Mouse (Mus musculus): Measurements from ENCODE around the gene H3f3b. TPM values are rescaled to one million over a fixed set of nuclear protein-coding genes. Genes with fewer than 3 reads are reported as not detected.

Gene H3f3b
- polyA plus RNA-seq, 1 experiment from 2014 or later = 684 TPM

GRCm38 (mm10) chr11:116009661-116010060 is 18.1 kb downstream of the H3f3b start:
- Histone ChIP-seq H3K9me3 (ENCODE audit: control insufficient read depth, low read length) (no peaks in the 10 kb centered on the region), H3K27me3 (ENCODE audit: control insufficient read depth, insufficient read depth, low read length) (no peaks in the 10 kb centered on the region), H3K9ac (ENCODE audit: low read length) (no peak overlapping the region), H3K4me3 (ENCODE audit: control insufficient read depth in 1 of 2, insufficient read depth in 1 of 2, low read depth in 1 of 2, low read length in 2 of 2) (no peak overlapping the region), H3K4me2 (ENCODE audit: low read length) (no peak overlapping the region), H3K4me1 (ENCODE audit: control insufficient read depth in 2 of 2, insufficient read depth in 2 of 2, low read length in 2 of 2) (peaks cover 17 to 20% of the 10 kb centered on the region in 2 experiments), H3K27ac (replicated peaks in 1 of 2; ENCODE audit: control insufficient read depth in 1 of 2, insufficient read depth in 1 of 2, low read depth in 2 of 2, low read length in 2 of 2) (no peak overlapping the region), H3K36me3 (ENCODE audit: control insufficient read depth, insufficient read depth, low read length) (peaks cover 42% of the 10 kb centered on the region)
- ATAC-seq (ENCODE audit: insufficient number of reproducible peaks, insufficient read depth, low FRiP score, low read depth) = no peak
- WGBS = 93% methylated on average over 11 of the region's 11 CpGs

- Histone ChIP-seq H3K4me1 (ENCODE audit: control insufficient read depth in 2 of 2, insufficient read depth in 2 of 2, low read length in 2 of 2) (peaks cover 19 to 24% of the 10 kb centered on the region in 2 experiments), H3K9me3 (ENCODE audit: control insufficient read depth, low read length) (no peaks in the 10 kb centered on the region)
- ATAC-seq (ENCODE audit: insufficient number of reproducible peaks, insufficient read depth, low FRiP score, low read depth) = no peak
Measured at GRCm38 (mm10) chr11:116008832-116009375, 18.9 kb downstream of the H3f3b start.

GRCm38 (mm10) chr11:116008411-116008810 is 19.4 kb downstream of the H3f3b start:
- H3K27ac ChIP-seq (replicated peaks in 1 of 2; ENCODE audit: control insufficient read depth in 1 of 2, insufficient read depth in 1 of 2, low read depth in 2 of 2, low read length in 2 of 2) = no peak overlapping the region
- H3K4me3 ChIP-seq (ENCODE audit: control insufficient read depth in 1 of 2, insufficient read depth in 1 of 2, low read depth in 1 of 2, low read length in 2 of 2) = no peak overlapping the region
- peaks cover 42% of the 10 kb centered on the region for H3K36me3 ChIP-seq (ENCODE audit: control insufficient read depth, insufficient read depth, low read length)
- no peak for ATAC-seq (ENCODE audit: insufficient number of reproducible peaks, insufficient read depth, low FRiP score, low read depth)
- no peak overlapping the region for H3K9ac ChIP-seq (ENCODE audit: low read length)
- H3K27me3 ChIP-seq (ENCODE audit: control insufficient read depth, insufficient read depth, low read length) = no peaks in the 10 kb centered on the region
- 90% methylated on average over 11 of the region's 11 CpGs for WGBS
- H3K4me1 ChIP-seq (ENCODE audit: control insufficient read depth in 2 of 2, insufficient read depth in 2 of 2, low read length in 2 of 2) = peaks cover 19 to 24% of the 10 kb centered on the region in 2 experiments
- no peaks in the 10 kb centered on the region for H3K9me3 ChIP-seq (ENCODE audit: control insufficient read depth, low read length)
- H3K4me2 ChIP-seq (ENCODE audit: low read length) = no peak overlapping the region

More at GRCm38 (mm10) chr11:116008832-116009375, 18.9 kb downstream of the H3f3b start:
- Histone ChIP-seq H3K27ac (replicated peaks in 1 of 2; ENCODE audit: control insufficient read depth in 1 of 2, insufficient read depth in 1 of 2, low read depth in 2 of 2, low read length in 2 of 2) (no peak overlapping the region), H3K4me3 (ENCODE audit: control insufficient read depth in 1 of 2, insufficient read depth in 1 of 2, low read depth in 1 of 2, low read length in 2 of 2) (no peak overlapping the region), H3K36me3 (ENCODE audit: control insufficient read depth, insufficient read depth, low read length) (peaks cover 42% of the 10 kb centered on the region), H3K9ac (ENCODE audit: low read length) (no peak overlapping the region), H3K27me3 (ENCODE audit: control insufficient read depth, insufficient read depth, low read length) (no peaks in the 10 kb centered on the region), H3K4me2 (ENCODE audit: low read length) (no peak overlapping the region)
- WGBS = 95% methylated on average over 13 of the region's 13 CpGs

GRCm38 (mm10) chr11:116007095-116007850 is 20.5 kb downstream of the H3f3b start:
- Histone ChIP-seq H3K27ac (replicated peaks in 1 of 2; ENCODE audit: control insufficient read depth in 1 of 2, insufficient read depth in 1 of 2, low read depth in 2 of 2, low read length in 2 of 2) (no peak overlapping the region), H3K9ac (ENCODE audit: low read length) (no peak overlapping the region), H3K4me2 (ENCODE audit: low read length) (no peak overlapping the region), H3K27me3 (ENCODE audit: control insufficient read depth, insufficient read depth, low read length) (no peaks in the 10 kb centered on the region), H3K4me3 (ENCODE audit: control insufficient read depth in 1 of 2, insufficient read depth in 1 of 2, low read depth in 1 of 2, low read length in 2 of 2) (no peak overlapping the region), H3K4me1 (ENCODE audit: control insufficient read depth in 2 of 2, insufficient read depth in 2 of 2, low read length in 2 of 2) (peaks cover 15 to 24% of the 10 kb centered on the region in 2 experiments), H3K36me3 (ENCODE audit: control insufficient read depth, insufficient read depth, low read length) (peaks cover 42% of the 10 kb centered on the region), H3K9me3 (ENCODE audit: control insufficient read depth, low read length) (no peaks in the 10 kb centered on the region)
- ATAC-seq (ENCODE audit: insufficient number of reproducible peaks, insufficient read depth, low FRiP score, low read depth) = no peak
- 87% methylated on average over 28 of the region's 28 CpGs for WGBS

GRCm38 (mm10) chr11:116005701-116006419 is 21.9 kb downstream of the H3f3b start:
- H3K36me3 ChIP-seq (ENCODE audit: control insufficient read depth, insufficient read depth, low read length) = peaks cover 42% of the 10 kb centered on the region
- 60% methylated on average over 9 of the region's 9 CpGs for WGBS
- no peaks in the 10 kb centered on the region for H3K27me3 ChIP-seq (ENCODE audit: control insufficient read depth, insufficient read depth, low read length)
- H3K4me3 ChIP-seq (ENCODE audit: control insufficient read depth in 1 of 2, insufficient read depth in 1 of 2, low read depth in 1 of 2, low read length in 2 of 2) = peak overlapping the region in 1 of 2 experiments; percentile 42; a peak in 3 of 4 replicates
- peak overlapping the region; percentile 78 for H3K9ac ChIP-seq (ENCODE audit: low read length)
- no peaks in the 10 kb centered on the region for H3K9me3 ChIP-seq (ENCODE audit: control insufficient read depth, low read length)
- peak overlapping the region; percentile 82 for H3K4me2 ChIP-seq (ENCODE audit: low read length)
- H3K27ac ChIP-seq (replicated peaks in 1 of 2; ENCODE audit: control insufficient read depth in 1 of 2, insufficient read depth in 1 of 2, low read depth in 2 of 2, low read length in 2 of 2) = peak overlapping the region; percentile 81 to 85; a peak in 3 of 4 replicates
- ATAC-seq (ENCODE audit: insufficient number of reproducible peaks, insufficient read depth, low FRiP score, low read depth) = no peak
- H3K4me1 ChIP-seq (ENCODE audit: control insufficient read depth in 2 of 2, insufficient read depth in 2 of 2, low read length in 2 of 2) = peaks cover 10 to 17% of the 10 kb centered on the region in 2 experiments

GRCm38 (mm10) chr11:116004840-116005700 is 22.7 kb downstream of the H3f3b start:
- H3K4me2 ChIP-seq (ENCODE audit: low read length) = peak overlapping the region; percentile 82
- H3K9me3 ChIP-seq (ENCODE audit: control insufficient read depth, low read length) = no peaks in the 10 kb centered on the region
- H3K4me1 ChIP-seq (ENCODE audit: control insufficient read depth in 2 of 2, insufficient read depth in 2 of 2, low read length in 2 of 2) = peaks cover 10 to 17% of the 10 kb centered on the region in 2 experiments
- H3K36me3 ChIP-seq (ENCODE audit: control insufficient read depth, insufficient read depth, low read length) = peaks cover 34% of the 10 kb centered on the region
- peak; percentile 52 for ATAC-seq (ENCODE audit: insufficient number of reproducible peaks, insufficient read depth, low FRiP score, low read depth)
- 5% methylated on average over 51 of the region's 54 CpGs for WGBS
- H3K4me3 ChIP-seq (ENCODE audit: control insufficient read depth in 1 of 2, insufficient read depth in 1 of 2, low read depth in 1 of 2, low read length in 2 of 2) = peak overlapping the region; percentile 39 to 42
- peak overlapping the region; percentile 81 to 85 for H3K27ac ChIP-seq (replicated peaks in 1 of 2; ENCODE audit: control insufficient read depth in 1 of 2, insufficient read depth in 1 of 2, low read depth in 2 of 2, low read length in 2 of 2)
- peaks cover 3% of the 10 kb centered on the region; the same call in 1 of the 2 replicates for H3K27me3 ChIP-seq (ENCODE audit: control insufficient read depth, insufficient read depth, low read length)
- H3K9ac ChIP-seq (ENCODE audit: low read length) = peak overlapping the region; percentile 78

Measured in heart, embryonic 14.5 days (tissue).